Mouse (Mus musculus): ENCODE data around the gene Fbxo11. TPM values are rescaled to one million over a fixed set of nuclear protein-coding genes. Genes with fewer than 3 reads are reported as not detected.

Gene Fbxo11
- total and polyA plus RNA-seq, 3 experiments, result 9.4 to 91.4 (median 17.5) TPM

- no peak for TF ChIP-seq MAZ (IDR thresholded peaks at IDR 0.05; ENCODE audit: low read depth, low read length)
- TF ChIP-seq USF1 (IDR thresholded peaks at IDR 0.05; ENCODE audit: low read depth, low read length), result no peak
- no peak for TF ChIP-seq TAL1 (IDR thresholded peaks at IDR 0.05; ENCODE audit: low read length)
- no peak for TF ChIP-seq SIN3A (IDR thresholded peaks at IDR 0.05; ENCODE audit: low read length)
- TF ChIP-seq ZC3H11A (IDR thresholded peaks at IDR 0.05; ENCODE audit: low read depth, low read length), result no peak
- TF ChIP-seq TBP (IDR thresholded peaks at IDR 0.05; ENCODE audit: low read depth, low read length), result no peak
- no peak for TF ChIP-seq EP300 (IDR thresholded peaks at IDR 0.05; ENCODE audit: low read depth in 1 of 2, low read length in 2 of 2)
- no peak overlapping the region for H3K4me3 ChIP-seq (ENCODE audit: control insufficient read depth in 1 of 2, insufficient read depth in 1 of 2, low read depth in 2 of 2, low read length in 2 of 2)
Observed at GRCm38 (mm10) chr17:88006956-88007355, 58.1 kb downstream of the Fbxo11 start.

GRCm38 (mm10) chr17:88004892-88005291 is 60.2 kb downstream of the Fbxo11 start:
- H3K9ac ChIP-seq (ENCODE audit: control insufficient read depth, low read depth, low read length, poor library complexity, severe bottlenecking), result no peak overlapping the region
- no peaks in the 10 kb centered on the region for H3K79me2 ChIP-seq (ENCODE audit: control insufficient read depth, insufficient read depth, low read length, poor library complexity)
- H3K27ac ChIP-seq (ENCODE audit: control insufficient read depth, low read depth, low read length), result no peak overlapping the region
- H3K4me1 ChIP-seq (ENCODE audit: control insufficient read depth in 1 of 2, insufficient read depth in 2 of 2, low read length in 2 of 2), result no peaks in the 10 kb centered on the region
- H3K4me3 ChIP-seq (ENCODE audit: control insufficient read depth in 1 of 2, insufficient read depth in 1 of 2, low read depth in 2 of 2, low read length in 2 of 2), result no peak overlapping the region
- H3K36me3 ChIP-seq (ENCODE audit: control insufficient read depth in 1 of 2, insufficient read depth in 2 of 2, low read length in 2 of 2), result peaks cover 0 to 23% of the 10 kb centered on the region in 2 experiments; a peak in 2 of 4 replicates
- TF ChIP-seq ZKSCAN1 (IDR thresholded peaks at IDR 0.05; ENCODE audit: low read depth, low read length) (no peak), MAX (IDR thresholded peaks at IDR 0.05; ENCODE audit: low read length) (no peak), CTCF (IDR thresholded peaks at IDR 0.05 in 2 of 3, conservative IDR thresholded peaks at IDR 0.05 in 1 of 3; ENCODE audit: control insufficient read depth in 1 of 3, insufficient read depth in 1 of 3, low read depth in 2 of 3, low read length in 3 of 3, poor library complexity in 1 of 3, severe bottlenecking in 1 of 3) (no peak), UBTF (IDR thresholded peaks at IDR 0.05; ENCODE audit: borderline replicate concordance, insufficient read depth, low read depth, low read length) (no peak), ZMIZ1 (IDR thresholded peaks at IDR 0.05; ENCODE audit: low read depth, low read length) (no peak), EP300 (IDR thresholded peaks at IDR 0.05; ENCODE audit: low read depth in 1 of 2, low read length in 2 of 2) (no peak), MXI1 (IDR thresholded peaks at IDR 0.05; ENCODE audit: low read depth, low read length) (no peak), POLR2AphosphoS2 (IDR thresholded peaks at IDR 0.05; ENCODE audit: low read length) (no peak), ELF1 (IDR thresholded peaks at IDR 0.05; ENCODE audit: low read depth, low read length) (no peak), E2F4 (IDR thresholded peaks at IDR 0.05; ENCODE audit: borderline replicate concordance, low read depth, low read length) (no peak), RAD21 (IDR thresholded peaks at IDR 0.05; ENCODE audit: low read depth, low read length) (no peak), HCFC1 (IDR thresholded peaks at IDR 0.05; ENCODE audit: low read depth, low read length) (no peak), SMC3 (IDR thresholded peaks at IDR 0.05; ENCODE audit: low read depth, low read length) (no peak), MAZ (IDR thresholded peaks at IDR 0.05; ENCODE audit: low read depth, low read length) (no peak), USF1 (IDR thresholded peaks at IDR 0.05; ENCODE audit: low read depth, low read length) (no peak), ETS1 (IDR thresholded peaks at IDR 0.05; ENCODE audit: low read depth, low read length) (no peak), USF2 (IDR thresholded peaks at IDR 0.05; ENCODE audit: borderline replicate concordance in 1 of 2, insufficient read depth in 1 of 2, low read depth in 1 of 2, low read length in 2 of 2) (no peak), NRF1 (IDR thresholded peaks at IDR 0.05; ENCODE audit: insufficient read depth, low read depth, low read length, poor library complexity, severe bottlenecking) (no peak), TAL1 (IDR thresholded peaks at IDR 0.05; ENCODE audit: low read length) (no peak)
- no peak for DNase-seq (ENCODE audit: low read depth, low spot score)
- no peaks in the 10 kb centered on the region for H3K9me3 ChIP-seq (replicated peaks; ENCODE audit: insufficient read depth, low read length)
- no peaks in the 10 kb centered on the region for H3K27me3 ChIP-seq (ENCODE audit: control insufficient read depth in 1 of 2, insufficient read depth in 2 of 2, low read length in 2 of 2)

More at GRCm38 (mm10) chr17:88006956-88007355, 58.1 kb downstream of the Fbxo11 start:
- peaks cover 0 to 36% of the 10 kb centered on the region in 2 experiments; a peak in 2 of 4 replicates for H3K36me3 ChIP-seq (ENCODE audit: control insufficient read depth in 1 of 2, insufficient read depth in 2 of 2, low read length in 2 of 2)
- no peak overlapping the region for H3K9ac ChIP-seq (ENCODE audit: control insufficient read depth, low read depth, low read length, poor library complexity, severe bottlenecking)
- H3K9me3 ChIP-seq (replicated peaks; ENCODE audit: insufficient read depth, low read length), result no peaks in the 10 kb centered on the region
- no peak overlapping the region for H3K27ac ChIP-seq (ENCODE audit: control insufficient read depth, low read depth, low read length)
- H3K27me3 ChIP-seq (ENCODE audit: control insufficient read depth in 1 of 2, insufficient read depth in 2 of 2, low read length in 2 of 2), result no peaks in the 10 kb centered on the region
- H3K4me1 ChIP-seq (ENCODE audit: control insufficient read depth in 1 of 2, insufficient read depth in 2 of 2, low read length in 2 of 2), result no peaks in the 10 kb centered on the region
- H3K79me2 ChIP-seq (ENCODE audit: control insufficient read depth, insufficient read depth, low read length, poor library complexity), result no peaks in the 10 kb centered on the region
- no peak for DNase-seq (ENCODE audit: low read depth, low spot score)

Data from MEL (cell line).